Mouse (Mus musculus): Measurements from ENCODE around the gene Tnpo2. TPM values are rescaled to one million over a fixed set of nuclear protein-coding genes. Genes with fewer than 3 reads are reported as not detected.

The Tnpo2 gene
- polyA plus RNA-seq, 1 experiment from 2014 or later = 49.0 TPM

- ATAC-seq (ENCODE audit: low read depth) = no peak
- Histone ChIP-seq H3K9ac (no peak overlapping the region), H3K36me3 (peaks cover 58% of the 10 kb centered on the region), H3K27ac (replicated peaks) (no peak overlapping the region), H3K4me2 (no peak overlapping the region), H3K4me1 (replicated peaks) (no peaks in the 10 kb centered on the region), H3K27me3 (no peaks in the 10 kb centered on the region), H3K9me3 (no peaks in the 10 kb centered on the region), H3K4me3 (no peak overlapping the region)
- 92% methylated on average over 7 of the region's 7 CpGs for WGBS
These were observed 58.9 kb downstream of the Tnpo2 start for GRCm38 (mm10) chr8:85095566-85095965.

- H3K27me3 ChIP-seq = no peaks in the 10 kb centered on the region
- no peaks in the 10 kb centered on the region for H3K4me1 ChIP-seq (replicated peaks)
- no peak overlapping the region for H3K27ac ChIP-seq (replicated peaks)
- peaks cover 58% of the 10 kb centered on the region for H3K36me3 ChIP-seq
- no peaks in the 10 kb centered on the region for H3K9me3 ChIP-seq
- no peak overlapping the region for H3K4me2 ChIP-seq
- H3K9ac ChIP-seq = no peak overlapping the region
- ATAC-seq (ENCODE audit: low read depth) = no peak
- WGBS = 95% methylated on average over 16 of the region's 16 CpGs
- no peak overlapping the region for H3K4me3 ChIP-seq
These were observed 59.5 kb downstream of the Tnpo2 start for GRCm38 (mm10) chr8:85096196-85096595.

GRCm38 (mm10) chr8:85096850-85097249 lies 60.1 kb downstream of the Tnpo2 start:
- no peak for ATAC-seq (ENCODE audit: low read depth)
- H3K27ac ChIP-seq (replicated peaks) = no peak overlapping the region
- H3K4me2 ChIP-seq = no peak overlapping the region
- H3K36me3 ChIP-seq = peaks cover 58% of the 10 kb centered on the region
- H3K4me3 ChIP-seq = no peak overlapping the region
- 96% methylated on average over 4 of the region's 4 CpGs for WGBS
- no peaks in the 10 kb centered on the region for H3K27me3 ChIP-seq
- 0 out of 2 replicates have a peak, but pooled peaks cover 5% of the 10 kb centered on the region for H3K9me3 ChIP-seq
- no peak overlapping the region for H3K9ac ChIP-seq
- H3K4me1 ChIP-seq (replicated peaks) = no peaks in the 10 kb centered on the region

- Histone ChIP-seq H3K9ac (no peak overlapping the region), H3K4me1 (replicated peaks) (no peaks in the 10 kb centered on the region), H3K4me2 (no peak overlapping the region), H3K9me3 (0 out of 2 replicates have a peak, but pooled peaks cover 5% of the 10 kb centered on the region), H3K27me3 (no peaks in the 10 kb centered on the region), H3K4me3 (no peak overlapping the region), H3K27ac (replicated peaks) (no peak overlapping the region), H3K36me3 (peaks cover 39% of the 10 kb centered on the region)
- ATAC-seq (ENCODE audit: low read depth) = no peak
- 87% methylated on average over 4 of the region's 4 CpGs for WGBS
These were observed 63.5 kb downstream of the Tnpo2 start for GRCm38 (mm10) chr8:85100076-85100665.

Small RNAs within 50 kb of the gene (microRNA-seq; reads per million reads assigned to microRNA genes)
- 0.74 reads per million for gene Mir7070

Other genes starting within 250 kb of the Tnpo2 start
- gene Nfix, start 236.6 kb upstream of the Tnpo2 start, polyA plus RNA-seq (2015; fragmentation: Nextera tagmentation; extraction: Ambion mirVana) = 28.7 and 34.4 TPM in 2 replicates
- gene Dand5, start 214.1 kb upstream of the Tnpo2 start, polyA plus RNA-seq (2015; fragmentation: Nextera tagmentation; extraction: Ambion mirVana) = 12.3 and 12.8 TPM in 2 replicates
- gene Gadd45gip1, start 205.4 kb upstream of the Tnpo2 start, polyA plus RNA-seq (2015; fragmentation: Nextera tagmentation; extraction: Ambion mirVana) = 35.1 and 39.8 TPM in 2 replicates
- 69.9 and 74.2 TPM in 2 replicates for gene Rad23a, start 196.2 kb upstream of the Tnpo2 start, polyA plus RNA-seq (2015; fragmentation: Nextera tagmentation; extraction: Ambion mirVana)
- gene Calr, start 190.0 kb upstream of the Tnpo2 start, polyA plus RNA-seq (2015; fragmentation: Nextera tagmentation; extraction: Ambion mirVana) = 766 and 971 TPM in 2 replicates
- gene Farsa, start 179.9 kb upstream of the Tnpo2 start, polyA plus RNA-seq (2015; fragmentation: Nextera tagmentation; extraction: Ambion mirVana) = 102 and 104 TPM in 2 replicates
- 16.4 and 16.6 TPM in 2 replicates for gene Syce2, start 164.8 kb upstream of the Tnpo2 start, polyA plus RNA-seq (2015; fragmentation: Nextera tagmentation; extraction: Ambion mirVana)
- 37.2 and 37.3 TPM in 2 replicates for gene Gcdh, start 143.0 kb upstream of the Tnpo2 start, polyA plus RNA-seq (2015; fragmentation: Nextera tagmentation; extraction: Ambion mirVana)
- 0.90 and 0.91 TPM in 2 replicates for gene Klf1, start 135.0 kb upstream of the Tnpo2 start, polyA plus RNA-seq (2015; fragmentation: Nextera tagmentation; extraction: Ambion mirVana)
- gene Dnase2a, start 128.4 kb upstream of the Tnpo2 start, polyA plus RNA-seq (2015; fragmentation: Nextera tagmentation; extraction: Ambion mirVana) = 4.5 and 8.8 TPM in 2 replicates
- 62.7 and 70.3 TPM in 2 replicates for gene Mast1, start 99.6 kb upstream of the Tnpo2 start, polyA plus RNA-seq (2015; fragmentation: Nextera tagmentation; extraction: Ambion mirVana)
- gene Rtbdn, start 89.9 kb upstream of the Tnpo2 start, polyA plus RNA-seq (2015; fragmentation: Nextera tagmentation; extraction: Ambion mirVana) = 1.4 and 1.6 TPM in 2 replicates
- gene Gm49661, start 67.5 kb upstream of the Tnpo2 start, polyA plus RNA-seq (2015; fragmentation: Nextera tagmentation; extraction: Ambion mirVana) = not detected in 2 replicates
- gene Prdx2, start 67.3 kb upstream of the Tnpo2 start, polyA plus RNA-seq (2015; fragmentation: Nextera tagmentation; extraction: Ambion mirVana) = 1,236 and 1,369 TPM in 2 replicates
- 55.0 and 55.6 TPM in 2 replicates for gene Rnaseh2a, start 67.1 kb upstream of the Tnpo2 start, polyA plus RNA-seq (2015; fragmentation: Nextera tagmentation; extraction: Ambion mirVana)
- gene Junb, start 58.2 kb upstream of the Tnpo2 start, polyA plus RNA-seq (2015; fragmentation: Nextera tagmentation; extraction: Ambion mirVana) = 7.5 and 8.4 TPM in 2 replicates
- 22.8 and 25.0 TPM in 2 replicates for gene Hook2, start 46.3 kb upstream of the Tnpo2 start, polyA plus RNA-seq (2015; fragmentation: Nextera tagmentation; extraction: Ambion mirVana)
- not detected in 2 replicates for gene Best2, start 22.4 kb upstream of the Tnpo2 start, polyA plus RNA-seq (2015; fragmentation: Nextera tagmentation; extraction: Ambion mirVana)
- gene Asna1, start 11.6 kb upstream of the Tnpo2 start, polyA plus RNA-seq (2015; fragmentation: Nextera tagmentation; extraction: Ambion mirVana) = 148 and 151 TPM in 2 replicates
- gene Trir, start 10.1 kb upstream of the Tnpo2 start, polyA plus RNA-seq (2015; fragmentation: Nextera tagmentation; extraction: Ambion mirVana) = 147 and 170 TPM in 2 replicates
- gene Fbxw9, start 23.1 kb downstream of the Tnpo2 start, polyA plus RNA-seq (2015; fragmentation: Nextera tagmentation; extraction: Ambion mirVana) = 48.6 and 50.8 TPM in 2 replicates
- gene Gm5741, start 31.1 kb downstream of the Tnpo2 start, polyA plus RNA-seq (2015; fragmentation: Nextera tagmentation; extraction: Ambion mirVana) = 1.5 TPM in 1 of 2 replicates, not detected in the other
- 86.9 and 109 TPM in 2 replicates for gene Dhps, start 34.8 kb downstream of the Tnpo2 start, polyA plus RNA-seq (2015; fragmentation: Nextera tagmentation; extraction: Ambion mirVana)
- 117 and 118 TPM in 2 replicates for gene Wdr83os, start 43.8 kb downstream of the Tnpo2 start, polyA plus RNA-seq (2015; fragmentation: Nextera tagmentation; extraction: Ambion mirVana)
- 56.5 and 58.6 TPM in 2 replicates for gene Wdr83, start 44.4 kb downstream of the Tnpo2 start, polyA plus RNA-seq (2015; fragmentation: Nextera tagmentation; extraction: Ambion mirVana)
- gene Man2b1, start 46.4 kb downstream of the Tnpo2 start, polyA plus RNA-seq (2015; fragmentation: Nextera tagmentation; extraction: Ambion mirVana) = 18.7 and 19.2 TPM in 2 replicates
- gene Zfp791, start 86.2 kb downstream of the Tnpo2 start, polyA plus RNA-seq (2015; fragmentation: Nextera tagmentation; extraction: Ambion mirVana) = 2.3 and 2.9 TPM in 2 replicates
- not detected in 2 replicates for gene Cks1brt, start 115.0 kb downstream of the Tnpo2 start, polyA plus RNA-seq (2015; fragmentation: Nextera tagmentation; extraction: Ambion mirVana)
- gene Olfr371, start 189.1 kb downstream of the Tnpo2 start, polyA plus RNA-seq (2015; fragmentation: Nextera tagmentation; extraction: Ambion mirVana) = not detected in 2 replicates

Measured in neural tube, embryonic 13.5 days (tissue).